Mouse (Mus musculus) brain, embryonic 14.5 days (tissue): Measurements from ENCODE around the gene Pfdn6.

ENCODE experiments used
- CTCF ChIP-seq: fragments of 200-500 bp; IDR thresholded peaks from 2 replicates; pipeline ENCODE4 v1.5.1; 2012; ENCODE audit warnings: inconsistent platforms, mild to moderate bottlenecking, moderate library complexity, borderline replicate concordance; ENCODE audit not compliant: insufficient read depth, insufficient read length; ENCODE audit errors: extremely low read depth
- POLR2A ChIP-seq: fragments of 200-500 bp; IDR thresholded peaks from 2 replicates; pipeline ENCODE4 v1.6.1; 2012; ENCODE audit warnings: mild to moderate bottlenecking, inconsistent platforms, borderline replicate concordance; ENCODE audit not compliant: poor library complexity, insufficient read depth, insufficient read length, severe bottlenecking; ENCODE audit errors: extremely low read depth

DNA sequence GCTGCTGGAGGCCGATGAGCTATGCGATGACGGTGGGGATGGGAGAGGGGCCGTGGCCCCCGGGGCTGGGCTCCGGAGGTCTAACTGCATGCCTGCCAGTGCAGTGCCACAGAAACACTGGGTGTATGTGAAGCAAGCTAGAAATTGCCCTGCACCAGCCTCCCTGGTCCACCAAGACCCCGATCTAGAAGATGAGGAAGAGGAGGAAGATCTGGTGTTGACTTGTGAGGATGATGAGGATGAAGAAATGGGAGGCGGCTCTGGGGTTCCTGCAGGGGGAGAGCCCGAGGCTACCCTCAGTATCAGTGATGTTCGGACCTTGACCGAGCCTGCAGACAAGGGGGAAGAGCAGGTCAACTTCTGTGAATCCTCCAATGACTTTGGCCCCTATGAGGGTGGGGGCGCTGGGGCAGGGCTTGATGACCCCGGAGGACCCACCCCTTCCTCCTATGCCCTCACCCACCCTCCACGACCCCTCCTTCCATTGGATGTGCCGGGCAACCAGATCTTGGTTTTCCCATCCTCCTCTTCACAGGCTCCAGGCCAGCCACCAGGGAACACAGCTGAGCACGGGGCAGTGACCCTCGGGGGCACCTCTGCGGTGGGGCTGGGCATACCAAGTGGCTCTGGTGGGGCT is 22.4 kb downstream of the Pfdn6 start:
- TF ChIP-seq POLR2A (no peak), CTCF (no peak)
